Mouse (Mus musculus): ENCODE measurements at regions not wholly inside any gene's neighbourhood (a gene's known extent, or its start where the extent isn't known, plus 50 kb on each side); places are given as distances from the start of the nearest gene placed in this dataset.

GRCm38 (mm10) chr5:73781190-73781940 lies 130.2 kb downstream of the Spata18 start:
- DNase-seq (ENCODE audit: low spot score) (no peak), ATAC-seq (ENCODE audit: insufficient read depth, low read depth) (no peak)
- Histone ChIP-seq H3K4me2 (ENCODE audit: low read depth, low read length) (no peak overlapping the region), H3K36me3 (replicated peaks; ENCODE audit: control insufficient read depth, insufficient read depth, low read length) (no peaks in the 10 kb centered on the region), H3K4me1 (ENCODE audit: control insufficient read depth, insufficient read depth) (peaks cover 7% of the 10 kb centered on the region; the same call in 1 of the 2 replicates), H3K9ac (replicated peaks; ENCODE audit: low read depth, low read length) (no peak overlapping the region), H3K27me3 (ENCODE audit: control insufficient read depth, insufficient read depth, low read length) (no peaks in the 10 kb centered on the region), H3K9me3 (replicated peaks; ENCODE audit: control insufficient read depth, low read length) (no peaks in the 10 kb centered on the region), H3K27ac (ENCODE audit: low read depth) (no peak overlapping the region), H3K4me3 (ENCODE audit: low read depth, low read length) (no peak overlapping the region)
- TF ChIP-seq EP300 (IDR thresholded peaks at IDR 0.05; ENCODE audit: low read depth) (no peak), CTCF (IDR thresholded peaks at IDR 0.05; ENCODE audit: low read depth) (no peak)
- WGBS: 90% methylated on average over 23 of the region's 23 CpGs

DNA sequence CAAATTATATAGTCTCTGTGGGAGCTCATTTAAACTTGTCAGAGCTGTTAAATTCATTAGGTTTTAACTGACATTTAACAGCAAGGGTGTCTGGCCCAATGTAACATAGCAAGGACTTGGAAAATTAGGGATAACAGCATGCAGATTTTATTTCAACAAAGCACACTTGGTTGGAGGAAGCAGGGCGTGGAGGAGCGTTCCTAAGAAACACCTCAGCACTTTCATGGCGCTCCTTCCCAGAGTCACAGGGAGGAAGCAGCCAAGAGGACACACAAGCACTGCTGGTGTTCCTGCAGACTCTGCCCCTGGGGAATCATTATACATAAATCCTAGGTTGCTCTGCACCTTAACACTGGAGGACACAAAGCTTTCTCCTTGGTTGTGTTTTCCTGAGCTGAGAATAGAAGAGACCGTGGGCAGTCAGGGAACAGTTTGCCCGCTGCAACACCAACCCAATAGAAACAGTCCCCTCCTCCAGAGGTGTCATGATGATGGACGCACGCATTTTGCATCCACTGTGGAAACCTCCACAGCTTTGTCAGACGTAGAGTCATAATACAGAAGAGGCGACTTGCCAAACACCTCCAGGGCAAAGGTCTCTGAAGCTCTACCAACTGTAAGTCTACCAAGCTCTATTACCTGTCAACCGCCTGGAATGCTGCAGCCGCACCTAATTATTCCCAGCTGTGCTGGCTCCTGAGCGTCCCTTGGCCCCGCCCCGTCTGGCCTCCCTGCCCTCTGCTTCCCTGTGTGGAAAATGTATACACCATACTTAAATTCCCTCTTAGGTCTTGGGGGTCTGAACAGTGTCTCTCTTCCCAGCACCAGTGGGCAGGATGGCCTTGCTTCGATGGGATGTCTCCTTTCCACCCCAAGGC lies 131.3 kb downstream of the Spata18 start:
- no peak for DNase-seq (ENCODE audit: low spot score)
- Histone ChIP-seq H3K27ac (ENCODE audit: low read depth) (no peak overlapping the region), H3K36me3 (replicated peaks; ENCODE audit: control insufficient read depth, insufficient read depth, low read length) (no peaks in the 10 kb centered on the region), H3K27me3 (ENCODE audit: control insufficient read depth, insufficient read depth, low read length) (no peaks in the 10 kb centered on the region), H3K9ac (replicated peaks; ENCODE audit: low read depth, low read length) (no peak overlapping the region), H3K4me1 (ENCODE audit: control insufficient read depth, insufficient read depth) (peaks cover 4% of the 10 kb centered on the region; the same call in 1 of the 2 replicates), H3K4me2 (ENCODE audit: low read depth, low read length) (no peak overlapping the region), H3K4me3 (ENCODE audit: low read depth, low read length) (no peak overlapping the region), H3K9me3 (replicated peaks; ENCODE audit: control insufficient read depth, low read length) (no peaks in the 10 kb centered on the region)
- 64% methylated on average over 15 of the region's 15 CpGs for WGBS
- no peak for TF ChIP-seq CTCF (IDR thresholded peaks at IDR 0.05; ENCODE audit: low read depth)
- TF ChIP-seq EP300 (IDR thresholded peaks at IDR 0.05; ENCODE audit: low read depth): no peak
- ATAC-seq (ENCODE audit: insufficient read depth, low read depth): no peak

- 75% methylated on average over 5 of the region's 5 CpGs for WGBS
- H3K9ac ChIP-seq (replicated peaks; ENCODE audit: low read depth, low read length): no peak overlapping the region
- H3K9me3 ChIP-seq (replicated peaks; ENCODE audit: control insufficient read depth, low read length): no peaks in the 10 kb centered on the region
- no peak overlapping the region for H3K27ac ChIP-seq (ENCODE audit: low read depth)
- DNase-seq (ENCODE audit: low spot score) (no peak), ATAC-seq (ENCODE audit: insufficient read depth, low read depth) (no peak)
- TF ChIP-seq CTCF (IDR thresholded peaks at IDR 0.05; ENCODE audit: low read depth) (no peak), EP300 (IDR thresholded peaks at IDR 0.05; ENCODE audit: low read depth) (no peak)
- H3K36me3 ChIP-seq (replicated peaks; ENCODE audit: control insufficient read depth, insufficient read depth, low read length): no peaks in the 10 kb centered on the region
- H3K27me3 ChIP-seq (ENCODE audit: control insufficient read depth, insufficient read depth, low read length): no peaks in the 10 kb centered on the region
- H3K4me3 ChIP-seq (ENCODE audit: low read depth, low read length): no peak overlapping the region
- no peak overlapping the region for H3K4me2 ChIP-seq (ENCODE audit: low read depth, low read length)
- H3K4me1 ChIP-seq (ENCODE audit: control insufficient read depth, insufficient read depth): no peaks in the 10 kb centered on the region
These were observed 136.1 kb downstream of the Spata18 start for GRCm38 (mm10) chr5:73787275-73787674.

GRCm38 (mm10) chr5:73792216-73792615 lies 141.0 kb downstream of the Spata18 start:
- H3K9me3 ChIP-seq (replicated peaks; ENCODE audit: control insufficient read depth, low read length): no peaks in the 10 kb centered on the region
- ATAC-seq (ENCODE audit: insufficient read depth, low read depth): no peak
- TF ChIP-seq CTCF (IDR thresholded peaks at IDR 0.05; ENCODE audit: low read depth): no peak
- no peak for TF ChIP-seq EP300 (IDR thresholded peaks at IDR 0.05; ENCODE audit: low read depth)
- H3K4me2 ChIP-seq (ENCODE audit: low read depth, low read length): no peak overlapping the region
- no peaks in the 10 kb centered on the region for H3K36me3 ChIP-seq (replicated peaks; ENCODE audit: control insufficient read depth, insufficient read depth, low read length)
- H3K27me3 ChIP-seq (ENCODE audit: control insufficient read depth, insufficient read depth, low read length): no peaks in the 10 kb centered on the region
- no peaks in the 10 kb centered on the region for H3K4me1 ChIP-seq (ENCODE audit: control insufficient read depth, insufficient read depth)
- H3K9ac ChIP-seq (replicated peaks; ENCODE audit: low read depth, low read length): no peak overlapping the region
- H3K27ac ChIP-seq (ENCODE audit: low read depth): no peak overlapping the region
- 69% methylated on average over 3 of the region's 3 CpGs for WGBS
- no peak for DNase-seq (ENCODE audit: low spot score)
- H3K4me3 ChIP-seq (ENCODE audit: low read depth, low read length): no peak overlapping the region

DNA sequence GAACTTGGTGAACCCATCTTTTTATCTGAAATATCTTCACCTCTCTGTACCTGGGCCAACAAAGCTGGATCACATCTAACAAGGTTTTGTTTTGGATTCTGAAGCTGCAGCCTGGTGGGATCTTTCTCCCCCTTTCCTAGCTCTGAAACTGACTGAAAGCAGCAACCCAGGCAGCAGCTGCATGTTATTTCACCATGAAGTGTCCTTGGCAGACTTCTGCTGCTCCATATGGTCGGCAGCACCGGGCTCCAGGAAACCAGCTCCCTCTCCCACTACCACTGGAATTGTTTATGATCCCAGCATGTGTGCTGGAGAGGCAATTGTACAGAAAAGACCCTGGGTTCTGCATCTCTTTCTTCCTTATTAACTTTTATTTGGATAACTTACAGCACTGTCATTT lies 145.0 kb downstream of the Spata18 start:
- ATAC-seq (ENCODE audit: insufficient read depth, low read depth) (no peak), DNase-seq (ENCODE audit: low spot score) (no peak)
- no peak for TF ChIP-seq EP300 (IDR thresholded peaks at IDR 0.05; ENCODE audit: low read depth)
- no peak for TF ChIP-seq CTCF (IDR thresholded peaks at IDR 0.05; ENCODE audit: low read depth)
- Histone ChIP-seq H3K27ac (ENCODE audit: low read depth) (0 out of 2 replicates have a peak overlapping the region, but pooled peaks have one; percentile 38), H3K9ac (replicated peaks; ENCODE audit: low read depth, low read length) (no peak overlapping the region), H3K4me3 (ENCODE audit: low read depth, low read length) (no peak overlapping the region), H3K4me1 (ENCODE audit: control insufficient read depth, insufficient read depth) (no peaks in the 10 kb centered on the region), H3K4me2 (ENCODE audit: low read depth, low read length) (no peak overlapping the region), H3K27me3 (ENCODE audit: control insufficient read depth, insufficient read depth, low read length) (no peaks in the 10 kb centered on the region), H3K36me3 (replicated peaks; ENCODE audit: control insufficient read depth, insufficient read depth, low read length) (no peaks in the 10 kb centered on the region), H3K9me3 (replicated peaks; ENCODE audit: control insufficient read depth, low read length) (no peaks in the 10 kb centered on the region)
- 38% methylated on average over 2 of the region's 2 CpGs for WGBS
